Mouse (Mus musculus) ES-E14 (cell line): Measurements from ENCODE around the gene Exoc4. TPM values are rescaled to one million over a fixed set of nuclear protein-coding genes. Genes with fewer than 3 reads are reported as not detected.

Experiments used
- DNase-seq: peaks from one replicate; pipeline ENCODE4 v3.0.0-alpha.2; 2013; ENCODE audit warnings: low read depth, low spot score
- H3K27ac ChIP-seq: 2 replicates; pipeline ENCODE4 v1.5.1; 2012; ENCODE audit warnings: low read depth, mild to moderate bottlenecking, low read length, moderate library complexity, mixed read lengths; ENCODE audit not compliant: poor library complexity, insufficient read depth, severe bottlenecking
- H3K36me3 ChIP-seq: 2 replicates; pipeline ENCODE4 v1.6.1; 2012; ENCODE audit warnings: mild to moderate bottlenecking, low read length, moderate library complexity, mixed read lengths; ENCODE audit not compliant: control insufficient read depth, poor library complexity, insufficient read depth, severe bottlenecking
- H3K4me1 ChIP-seq, 2 experiments: fragments of 150-350 bp in 1 of 2; sonication (generic) in 1 of 2; 2 replicates each; pipeline ENCODE4 v1.6.1; 2012; ENCODE audit warnings: low read length in 2 of 2, mild to moderate bottlenecking in 1 of 2, mixed read lengths in 1 of 2; ENCODE audit not compliant: control insufficient read depth in 2 of 2, insufficient read depth in 2 of 2, poor library complexity in 1 of 2
- H3K4me3 ChIP-seq, 2 experiments: fragments of 150-350 bp in 1 of 2; sonication (generic) in 1 of 2; 2 replicates each; pipeline ENCODE4 v1.5.1; 2012; ENCODE audit warnings: low read length in 2 of 2, low read depth in 1 of 2, mild to moderate bottlenecking in 1 of 2, mixed read lengths in 1 of 2; ENCODE audit not compliant: insufficient read depth in 1 of 2, poor library complexity in 1 of 2, severe bottlenecking in 1 of 2
- H3K9ac ChIP-seq: 2 replicates; pipeline ENCODE4 v1.6.1; 2012; ENCODE audit warnings: low read depth, mild to moderate bottlenecking, low read length, mixed read lengths; ENCODE audit not compliant: poor library complexity, insufficient read depth, severe bottlenecking
- H3K9me3 ChIP-seq: fragments of 150-350 bp; sonication (generic); 2 replicates; pipeline ENCODE4 v1.6.1; 2012; ENCODE audit warnings: low read depth, mild to moderate bottlenecking, low read length; ENCODE audit not compliant: control insufficient read depth, insufficient read depth
- CHD2 ChIP-seq: IDR thresholded peaks from 2 replicates; pipeline ENCODE4 v1.6.1; 2014; ENCODE audit warnings: mild to moderate bottlenecking, low read depth, low read length, inconsistent platforms
- HCFC1 ChIP-seq: IDR thresholded peaks from 2 replicates; pipeline ENCODE4 v1.6.1; 2012; ENCODE audit warnings: low read length, inconsistent platforms, borderline replicate concordance; ENCODE audit not compliant: insufficient read depth
- MAFK ChIP-seq: IDR thresholded peaks from 2 replicates; pipeline ENCODE4 v1.6.1; 2014; ENCODE audit warnings: mild to moderate bottlenecking, low read depth, low read length, inconsistent platforms; ENCODE audit not compliant: insufficient read depth
- ZC3H11A ChIP-seq: IDR thresholded peaks from 2 replicates; pipeline ENCODE4 v1.6.1; 2012; ENCODE audit warnings: low read depth, mild to moderate bottlenecking, inconsistent platforms, low read length, borderline replicate concordance
- ZNF384 ChIP-seq: IDR thresholded peaks from 2 replicates; pipeline ENCODE4 v1.6.1; 2012; ENCODE audit warnings: low read depth, low read length, inconsistent platforms
- in situ Hi-C, 2 experiments: fragments of 600-800 bp; cut with MboI; formaldehyde crosslinking; loops; one replicate each; pipeline ENCODE4 v1.15.1; 2025; ENCODE audit warnings: low sequenced_read_pairs in 2 of 2, inconsistent platforms in 1 of 2; ENCODE audit not compliant: unreplicated experiment in 2 of 2
- total RNA-seq: library from RNA; depleted of rRNA; stranded (reverse); fragments of 300-350 nt; gene quantifications from 2 replicates; pipeline ENCODE4 v1.2.3, GENCODE M21; 2012

The Exoc4 gene
- total RNA-seq, 1 experiment: 99.3 TPM

DNA sequence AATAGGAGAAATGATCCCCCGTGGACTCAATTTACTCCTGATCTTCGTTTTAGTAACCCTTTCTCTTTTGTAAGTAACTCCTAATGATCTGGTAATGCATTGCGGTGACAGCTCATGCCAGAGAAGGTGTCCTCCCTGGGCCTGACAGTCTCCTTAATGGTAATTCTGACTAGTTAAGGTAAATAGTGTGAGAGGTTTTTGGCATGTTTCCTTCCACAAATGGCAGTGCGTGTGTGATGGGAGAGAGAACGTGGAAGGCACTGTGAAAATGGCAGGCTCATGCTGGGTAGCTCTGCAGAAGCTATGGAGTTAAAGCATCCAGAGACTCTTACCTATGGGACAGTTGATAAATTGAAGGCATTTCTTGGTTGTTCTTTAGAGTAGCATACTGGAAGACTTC is 15.1 kb downstream of the Exoc4 start:
- in situ Hi-C loops: no loop called here
- no peak for TF ChIP-seq ZNF384
- TF ChIP-seq ZC3H11A: no peak
- TF ChIP-seq CHD2: no peak
- TF ChIP-seq MAFK: no peak
- no peak for TF ChIP-seq HCFC1
- H3K4me3 ChIP-seq: no peak overlapping the region
- peaks cover 4% of the 10 kb centered on the region in 2 experiments; a peak in 3 of 4 replicates for H3K4me1 ChIP-seq
- peaks cover 20% of the 10 kb centered on the region for H3K36me3 ChIP-seq
- no peak overlapping the region for H3K9ac ChIP-seq
- no peak overlapping the region for H3K27ac ChIP-seq
- DNase-seq: no peak
- no peaks in the 10 kb centered on the region for H3K9me3 ChIP-seq

DNA sequence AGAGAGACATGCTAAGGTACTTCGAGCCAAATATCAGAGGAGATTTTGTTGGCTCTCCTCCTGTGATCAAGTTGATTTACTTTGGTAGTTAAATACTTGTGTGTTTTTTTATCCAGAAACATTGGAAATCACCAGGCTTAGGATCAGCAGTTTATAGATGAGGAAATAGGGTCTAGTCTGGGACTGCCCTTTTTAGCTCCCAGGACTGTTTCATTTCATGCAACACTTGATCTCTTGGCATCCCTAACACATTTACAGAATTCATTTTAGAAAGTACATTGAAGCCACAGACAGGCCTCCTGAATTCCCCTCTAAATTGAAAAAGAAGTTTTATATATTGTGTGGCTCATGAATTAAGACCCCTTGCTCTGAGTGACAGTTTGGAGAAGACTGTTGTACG is 15.5 kb downstream of the Exoc4 start:
- Histone ChIP-seq H3K9ac (no peak overlapping the region), H3K36me3 (peaks cover 20% of the 10 kb centered on the region), H3K27ac (no peak overlapping the region), H3K4me1 (peaks cover 4% of the 10 kb centered on the region in 2 experiments; a peak in 3 of 4 replicates), H3K4me3 (no peak overlapping the region), H3K9me3 (no peaks in the 10 kb centered on the region)
- DNase-seq: no peak
- TF ChIP-seq HCFC1: no peak
- no peak for TF ChIP-seq MAFK
- no peak for TF ChIP-seq ZNF384
- no peak for TF ChIP-seq ZC3H11A
- no peak for TF ChIP-seq CHD2
- in situ Hi-C loops: no loop called here

DNA sequence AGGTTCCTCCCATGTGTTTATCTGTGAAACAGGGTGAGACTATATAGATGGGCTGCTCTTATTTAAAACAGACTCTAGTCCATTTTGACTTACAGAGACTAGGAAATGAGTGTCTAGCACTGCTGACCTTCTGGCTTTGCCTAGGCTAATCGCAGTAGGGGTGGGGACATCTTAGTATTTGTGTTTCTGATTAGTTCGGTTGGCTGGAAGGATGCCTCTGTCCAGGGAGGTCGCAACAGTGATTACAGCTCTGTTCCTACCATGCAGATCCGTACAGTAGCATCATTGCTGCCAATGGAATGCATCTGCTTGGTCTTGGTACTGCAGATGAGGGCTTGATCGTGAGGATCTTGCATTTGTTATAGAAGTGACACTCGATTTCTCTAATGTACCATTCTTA is 18.7 kb downstream of the Exoc4 start:
- in situ Hi-C loops: no loop called here

DNA sequence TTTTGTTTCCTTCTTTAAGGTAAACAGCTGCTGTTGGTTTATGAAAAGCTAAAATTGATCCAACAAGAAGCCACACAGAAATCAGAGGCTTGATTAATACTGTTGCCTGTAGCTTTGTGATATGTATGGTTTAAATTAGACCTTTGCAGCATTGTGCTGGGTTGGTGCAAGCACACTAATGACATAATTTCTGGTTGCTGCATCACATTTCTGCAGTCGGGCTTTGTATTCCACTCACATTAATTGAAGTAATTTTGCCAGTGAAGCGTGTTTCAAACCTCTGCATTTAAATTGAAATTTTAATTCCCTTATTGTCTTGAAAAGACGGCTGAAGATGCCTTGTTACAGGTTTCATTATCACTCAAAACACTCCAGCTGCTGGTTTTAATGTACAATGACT is 34.6 kb downstream of the Exoc4 start:
- Histone ChIP-seq H3K27ac (no peak overlapping the region), H3K9me3 (no peaks in the 10 kb centered on the region), H3K4me3 (no peak overlapping the region), H3K9ac (no peak overlapping the region), H3K36me3 (no peaks in the 10 kb centered on the region), H3K4me1 (0 out of 4 replicates have a peak, but pooled peaks cover 0 to 1% of the 10 kb centered on the region in 2 experiments)
- no peak for DNase-seq
- in situ Hi-C loops: no loop called here
- TF ChIP-seq ZNF384 (no peak), MAFK (no peak), CHD2 (no peak), ZC3H11A (no peak), HCFC1 (no peak)

More for the DNA sequence above, 18.7 kb downstream of the Exoc4 start:
- DNase-seq: peak; percentile 24
- H3K27ac ChIP-seq: no peak overlapping the region
- TF ChIP-seq ZC3H11A (no peak), CHD2 (no peak), ZNF384 (no peak), HCFC1 (no peak), MAFK (no peak)
- no peak overlapping the region for H3K4me3 ChIP-seq
- no peaks in the 10 kb centered on the region for H3K9me3 ChIP-seq
- no peak overlapping the region for H3K9ac ChIP-seq
- H3K4me1 ChIP-seq: peaks cover 4% of the 10 kb centered on the region in 2 experiments; a peak in 3 of 4 replicates
- H3K36me3 ChIP-seq: peaks cover 21% of the 10 kb centered on the region

DNA sequence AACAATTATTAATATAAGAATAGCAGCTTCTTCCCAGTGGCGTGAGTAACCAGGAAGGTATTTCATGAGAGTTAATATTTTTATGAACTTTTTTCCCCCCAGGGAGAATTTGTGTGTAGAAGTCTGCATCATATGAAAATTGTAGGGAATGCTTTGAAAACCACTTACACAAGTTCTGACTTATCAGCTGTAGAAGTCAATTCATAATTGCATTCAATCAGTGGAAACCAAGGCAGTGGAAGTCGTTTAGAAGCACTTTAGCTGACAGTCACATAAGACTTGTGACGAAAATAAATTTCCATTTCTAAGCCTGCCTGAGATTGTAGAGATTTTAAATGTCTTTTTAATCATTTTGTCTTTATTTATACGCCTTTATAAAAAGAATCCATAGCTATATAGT is 35.1 kb downstream of the Exoc4 start:
- Histone ChIP-seq H3K36me3 (no peaks in the 10 kb centered on the region), H3K27ac (no peak overlapping the region), H3K9me3 (no peaks in the 10 kb centered on the region), H3K9ac (no peak overlapping the region), H3K4me1 (0 out of 4 replicates have a peak, but pooled peaks cover 0 to 1% of the 10 kb centered on the region in 2 experiments), H3K4me3 (no peak overlapping the region)
- no peak for DNase-seq
- in situ Hi-C loops: no loop called here
- TF ChIP-seq ZC3H11A (no peak), CHD2 (no peak), MAFK (no peak)
